Mouse (Mus musculus): ENCODE data around the gene Mmd. TPM values are rescaled to one million over a fixed set of nuclear protein-coding genes. Genes with fewer than 3 reads are reported as not detected.

Mmd gene
- 100 to 1,000 TPM; 219 to 221 TPM for total RNA-seq (2021)
- long read RNA-seq, experiment 1, transcript Mmd-201 (7 exons, 2,677 nt): major isoform, 140 of 180 reads
- long read RNA-seq, experiment 1, partial matches to known transcripts: 30 of 180 reads
- long read RNA-seq, experiment 1, other reads (novel, unspliced or antisense): 10 of 180 reads
- long read RNA-seq, experiment 2, transcript Mmd-201 (7 exons, 2,677 nt): major isoform, 126 of 163 reads
- long read RNA-seq, experiment 2, partial matches to known transcripts: 18 of 163 reads
- long read RNA-seq, experiment 2, other reads (novel, unspliced or antisense): 18 of 163 reads

DNA sequence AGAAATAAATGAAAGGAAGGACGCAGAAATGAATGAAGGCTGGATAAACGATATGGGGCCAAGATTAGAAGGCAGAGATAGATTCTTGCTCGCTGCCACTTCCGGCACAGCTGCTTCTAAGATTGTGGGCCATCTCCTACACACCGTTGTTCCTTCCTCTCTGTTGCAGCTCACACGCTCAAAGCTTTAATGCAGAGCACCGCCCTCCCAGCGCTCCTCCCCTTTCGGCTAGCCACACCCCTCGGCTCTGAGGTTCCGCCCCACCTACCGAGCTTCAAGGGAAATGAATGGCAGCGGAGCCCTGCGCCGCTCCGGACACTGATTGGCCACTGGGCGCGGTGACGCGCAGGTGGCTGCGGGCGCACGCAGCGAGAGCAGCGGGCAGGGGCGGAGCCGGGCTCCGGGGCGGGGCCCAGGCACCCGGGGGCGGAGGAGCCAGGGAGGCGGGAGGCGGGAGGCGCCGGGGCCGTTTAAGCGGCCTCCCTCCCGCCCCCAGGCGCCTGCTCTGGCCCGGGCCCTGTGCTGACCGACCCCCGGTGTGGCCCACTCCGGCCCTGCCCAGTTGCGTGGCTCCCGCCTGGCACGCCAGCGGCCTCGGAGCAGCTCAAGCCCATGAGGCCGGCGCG, at the start of gene Mmd:
Gene Mmd (plus strand): TSS at position 432 of the 626 bp plus-strand sequence.
- peak; percentile 98 for DNase-seq (ENCODE audit: low spot score in 2 of 2)
- intact Hi-C loops (cut with DNase I): no loop called here

GRCm38 (mm10) chr11:90200826-90201225, 48.4 kb upstream of the Mmd start:
- intact Hi-C loops (cut with DNase I): no loop called here
- no peak for DNase-seq (ENCODE audit: low spot score in 2 of 2)

DNA sequence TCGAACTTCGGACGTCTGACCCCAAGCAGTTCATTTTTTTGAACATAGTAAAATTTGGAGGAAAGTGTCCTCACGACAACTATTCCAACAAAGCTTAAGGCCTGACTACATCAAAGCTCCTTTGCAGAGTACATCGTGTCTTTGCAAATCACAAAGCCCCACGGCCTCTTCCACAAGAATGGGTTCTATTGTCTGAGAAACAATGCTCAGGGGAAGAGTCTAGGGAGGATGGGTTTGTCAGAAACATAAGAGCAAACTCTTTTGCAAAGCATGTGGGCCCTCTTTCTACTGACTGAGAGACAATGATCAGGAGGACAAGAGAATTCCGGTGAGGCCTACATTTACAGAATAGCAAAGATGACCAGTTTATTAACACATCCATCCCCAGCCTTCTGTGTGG, 35.0 kb upstream of the Mmd start:
- intact Hi-C loops (cut with DNase I): no loop called here
- no peak for DNase-seq (ENCODE audit: low spot score in 2 of 2)

- DNase-seq (ENCODE audit: low spot score in 2 of 2): no peak
- intact Hi-C loops (cut with DNase I): no loop called here
Observed at GRCm38 (mm10) chr11:90220022-90220645, 29.1 kb upstream of the Mmd start.

DNA sequence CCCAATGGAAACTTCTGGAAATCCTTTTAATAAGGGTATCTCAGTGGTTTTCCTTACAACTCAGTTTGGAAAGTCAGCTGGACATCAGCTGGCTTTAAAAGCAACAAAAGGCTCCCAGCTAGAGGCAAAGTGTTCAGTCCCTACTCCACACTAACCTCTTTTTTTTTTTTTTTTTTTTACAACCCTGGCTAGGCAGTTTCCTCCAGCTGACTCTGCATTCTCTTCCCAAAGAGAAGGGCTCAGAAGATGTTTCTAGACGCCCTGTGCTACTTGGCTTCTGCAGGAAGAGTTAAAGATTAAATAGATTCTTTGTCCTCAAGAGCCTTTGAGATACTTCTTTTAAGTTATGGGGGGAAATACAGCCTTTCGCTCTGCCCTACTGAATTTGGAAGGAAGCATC, 28.5 kb upstream of the Mmd start:
- intact Hi-C loops (cut with DNase I): no loop called here
- no peak for DNase-seq (ENCODE audit: low spot score in 2 of 2)

DNA sequence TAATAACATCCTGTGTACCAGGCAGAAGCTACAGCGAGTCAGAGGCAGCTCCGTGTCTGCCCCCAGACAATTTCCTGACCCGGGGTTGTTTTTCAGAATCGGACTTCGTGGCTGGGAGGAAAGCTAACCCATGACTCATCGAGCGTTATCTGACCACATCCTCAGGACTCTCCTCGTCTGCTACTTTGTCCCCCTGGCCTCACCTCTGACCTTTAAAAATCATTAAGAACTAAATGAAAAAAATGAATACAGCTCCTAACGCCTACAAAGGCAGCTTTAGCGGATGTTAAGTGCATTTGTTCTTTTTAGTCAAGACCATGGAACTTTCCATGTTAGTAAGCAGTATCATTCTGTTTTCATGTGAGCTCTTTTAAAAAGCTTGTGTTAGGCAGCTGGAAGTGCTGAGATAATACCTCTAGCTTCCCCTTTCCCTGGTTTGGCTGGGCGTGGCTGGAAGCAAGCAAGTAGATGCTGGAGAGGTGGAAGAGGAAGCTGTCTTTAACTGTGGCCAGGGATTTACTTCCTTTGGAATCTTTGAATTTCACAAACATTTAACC, 24.3 kb upstream of the Mmd start:
- intact Hi-C loops (cut with DNase I): no loop called here
- no peak for DNase-seq (ENCODE audit: low spot score in 2 of 2)

- intact Hi-C loops (cut with DNase I): no loop called here
Observed at GRCm38 (mm10) chr11:90227000-90227922, 22.0 kb upstream of the Mmd start.

DNA sequence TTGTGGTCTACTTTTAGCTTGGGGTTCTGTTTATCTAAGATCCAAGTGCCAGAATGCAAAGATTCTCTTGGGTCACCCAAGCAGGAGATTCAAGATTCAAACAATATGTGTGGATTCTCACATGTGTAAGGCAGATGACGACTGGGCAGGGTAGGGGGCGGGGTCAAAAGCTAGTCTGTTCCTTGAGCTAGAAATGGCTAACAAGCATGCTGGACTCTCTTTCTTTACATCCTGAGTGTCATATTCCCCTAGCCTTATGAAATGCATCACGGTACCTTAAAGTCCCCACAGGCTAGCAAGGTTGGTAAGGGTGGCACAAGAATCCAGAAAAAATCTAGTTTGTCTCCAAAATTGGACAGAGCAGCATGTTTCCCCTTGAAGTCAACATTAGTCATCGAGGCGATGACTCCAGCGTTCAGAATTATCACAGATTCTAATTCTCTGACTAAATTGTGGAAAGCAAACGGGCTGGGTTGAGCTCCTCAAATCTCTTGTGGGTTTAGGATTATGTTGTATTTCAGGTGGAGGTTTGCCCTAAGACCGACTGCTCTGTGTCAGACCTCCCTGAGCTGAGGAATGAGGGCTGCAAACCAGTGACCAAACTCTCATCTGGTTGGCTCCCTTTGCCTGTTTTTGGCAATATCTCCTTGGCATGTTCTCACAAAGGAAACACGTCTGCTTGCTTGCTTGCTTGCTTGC, 20.9 kb upstream of the Mmd start:
- DNase-seq (ENCODE audit: low spot score in 2 of 2): no peak
- intact Hi-C loops (cut with DNase I): no loop called here

More at GRCm38 (mm10) chr11:90227000-90227922, 22.0 kb upstream of the Mmd start:
- no peak for DNase-seq (ENCODE audit: low spot score in 2 of 2)

- intact Hi-C loops (cut with DNase I): no loop called here
Observed at GRCm38 (mm10) chr11:90229800-90230199, 19.5 kb upstream of the Mmd start.

GRCm38 (mm10) chr11:90230671-90231070, 18.6 kb upstream of the Mmd start:
- intact Hi-C loops (cut with DNase I): no loop called here

More at GRCm38 (mm10) chr11:90229800-90230199, 19.5 kb upstream of the Mmd start:
- no peak for DNase-seq (ENCODE audit: low spot score in 2 of 2)

DNA sequence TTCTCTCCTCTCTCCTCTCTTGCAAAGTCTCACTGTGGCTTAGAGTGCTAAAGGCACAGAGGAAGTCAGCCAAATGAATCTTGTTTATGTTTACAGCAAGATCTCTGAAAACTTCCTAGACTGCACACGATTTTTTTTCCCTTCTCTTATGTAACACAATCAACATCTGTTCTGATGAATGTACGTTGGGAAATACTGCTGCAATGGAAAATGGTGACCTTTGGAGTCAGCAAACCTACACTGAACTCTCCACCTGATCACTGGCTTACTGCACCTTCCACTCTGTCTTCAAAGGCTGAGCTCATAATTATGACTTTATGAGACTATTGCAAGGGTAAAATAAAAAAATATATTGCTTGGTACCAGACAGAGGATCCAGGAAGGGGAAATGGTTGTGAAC, 17.6 kb upstream of the Mmd start:
- intact Hi-C loops (cut with DNase I): no loop called here
- DNase-seq (ENCODE audit: low spot score in 2 of 2): no peak

More at GRCm38 (mm10) chr11:90230671-90231070, 18.6 kb upstream of the Mmd start:
- no peak for DNase-seq (ENCODE audit: low spot score in 2 of 2)

DNA sequence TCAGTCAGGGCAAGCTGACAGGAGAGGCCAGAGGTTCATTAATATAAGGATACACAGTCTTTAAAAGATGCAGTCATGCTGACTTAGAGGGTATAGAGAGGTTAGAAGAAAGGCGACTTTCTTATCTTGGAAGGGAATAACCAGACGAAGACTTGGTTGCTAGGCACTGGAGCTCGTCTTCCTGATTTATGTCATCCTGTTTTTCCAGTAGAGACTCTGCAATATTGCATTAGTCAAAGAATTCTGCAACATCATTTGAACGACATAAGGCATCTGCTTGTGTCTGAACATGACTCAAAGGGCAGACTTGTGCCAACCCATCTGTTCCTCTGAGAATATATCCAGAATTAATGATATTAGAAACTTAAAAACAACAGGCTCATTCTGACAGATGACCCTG, 16.6 kb upstream of the Mmd start:
- intact Hi-C loops (cut with DNase I): no loop called here
- no peak for DNase-seq (ENCODE audit: low spot score in 2 of 2)

DNA sequence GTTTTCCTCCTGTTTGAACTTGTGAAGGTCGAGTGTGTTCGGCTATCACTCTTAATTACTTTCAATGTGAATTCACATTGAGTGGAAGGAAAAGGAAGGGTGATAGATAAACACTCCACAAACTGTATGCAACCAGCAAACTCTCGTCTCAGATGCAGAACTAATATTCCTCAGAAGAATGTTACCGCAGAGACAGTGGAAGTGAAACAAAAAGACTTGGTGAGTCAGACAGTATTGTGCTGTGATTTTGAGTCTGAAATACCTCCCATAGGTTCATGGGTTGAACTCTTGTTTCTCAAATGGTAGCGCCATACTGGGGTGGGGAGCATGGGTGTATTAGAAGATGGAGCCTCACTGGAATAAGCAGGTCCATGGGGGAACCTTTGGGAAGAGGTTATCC, 14.0 kb upstream of the Mmd start:
- intact Hi-C loops (cut with DNase I): no loop called here
- DNase-seq (ENCODE audit: low spot score in 2 of 2): no peak

DNA sequence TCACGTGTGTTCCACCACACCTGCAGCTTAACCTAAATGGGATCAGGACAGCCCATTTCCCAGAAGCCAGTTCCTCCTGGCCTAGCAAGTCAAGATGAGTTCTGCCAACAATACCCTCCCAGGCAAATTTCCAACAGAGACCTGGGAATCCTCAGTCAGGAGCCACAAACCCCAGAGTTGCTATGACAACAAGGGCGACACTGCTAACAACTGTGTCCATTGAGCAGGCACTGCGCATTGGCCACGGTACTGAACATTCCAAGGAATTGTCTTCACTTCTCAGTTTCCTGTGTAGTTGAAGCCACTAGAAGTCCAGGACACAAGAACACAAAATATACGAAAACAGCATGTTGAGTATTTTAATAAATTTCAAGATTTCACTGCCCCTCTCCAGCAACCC, 11.6 kb upstream of the Mmd start:
- intact Hi-C loops (cut with DNase I): no loop called here
- no peak for DNase-seq (ENCODE audit: low spot score in 2 of 2)

GRCm38 (mm10) chr11:90238657-90239056, 10.6 kb upstream of the Mmd start:
- intact Hi-C loops (cut with DNase I): no loop called here
- DNase-seq (ENCODE audit: low spot score in 2 of 2): no peak

DNA sequence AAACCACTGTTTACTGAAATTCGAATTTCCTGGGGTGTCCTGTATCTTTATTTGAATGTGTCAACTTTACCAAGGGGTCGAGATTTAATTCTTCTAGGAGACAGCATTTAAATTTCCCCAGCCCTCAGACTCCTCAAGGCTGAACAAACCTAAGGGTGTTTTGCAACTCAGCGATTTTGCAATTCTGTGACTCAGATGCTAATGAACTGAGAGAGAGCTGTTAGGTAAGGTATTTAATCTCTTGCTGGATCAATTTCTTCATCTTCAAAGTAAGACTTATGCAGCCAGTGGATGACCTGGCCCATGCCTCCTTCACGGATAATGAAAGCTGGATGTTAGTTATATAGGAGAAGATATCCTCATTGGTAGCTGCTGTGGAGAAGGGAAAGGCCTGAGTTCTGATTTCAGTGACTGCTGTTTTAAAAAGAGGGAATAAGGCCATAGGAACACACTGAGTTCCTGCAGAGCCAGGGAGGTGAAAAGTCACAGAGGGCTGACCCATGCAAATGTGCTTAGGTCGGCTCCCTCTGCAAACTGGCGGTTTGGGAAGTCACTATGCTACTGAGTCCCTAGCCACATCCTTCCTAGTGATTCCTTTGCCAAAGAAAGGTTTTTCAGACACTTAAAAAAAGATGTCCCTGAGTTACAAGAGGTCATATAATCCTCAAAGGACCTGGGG, 8.5 kb upstream of the Mmd start:
- no peak for DNase-seq (ENCODE audit: low spot score in 2 of 2)
- intact Hi-C loops (cut with DNase I): no loop called here

DNA sequence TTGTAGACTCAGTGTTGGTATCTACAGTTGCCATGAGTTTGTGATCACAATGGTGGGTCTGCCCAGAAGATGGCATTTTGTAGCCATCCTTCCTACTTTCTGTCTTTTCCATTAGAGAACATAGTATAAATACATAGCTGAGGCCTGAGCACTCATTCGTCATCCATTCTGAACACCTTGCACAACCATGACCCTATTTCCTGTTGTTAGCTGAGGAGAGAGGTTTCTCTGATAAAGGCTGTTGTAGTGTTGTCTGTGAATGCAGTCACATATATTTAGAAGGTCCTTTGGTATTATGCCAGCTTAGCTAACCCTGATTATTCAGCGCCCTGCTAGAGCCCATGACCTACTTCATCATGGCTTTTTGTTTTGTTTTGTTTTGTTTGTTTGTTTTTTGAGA, 7.4 kb upstream of the Mmd start:
- intact Hi-C loops (cut with DNase I): no loop called here
- DNase-seq (ENCODE audit: low spot score in 2 of 2): no peak

DNA sequence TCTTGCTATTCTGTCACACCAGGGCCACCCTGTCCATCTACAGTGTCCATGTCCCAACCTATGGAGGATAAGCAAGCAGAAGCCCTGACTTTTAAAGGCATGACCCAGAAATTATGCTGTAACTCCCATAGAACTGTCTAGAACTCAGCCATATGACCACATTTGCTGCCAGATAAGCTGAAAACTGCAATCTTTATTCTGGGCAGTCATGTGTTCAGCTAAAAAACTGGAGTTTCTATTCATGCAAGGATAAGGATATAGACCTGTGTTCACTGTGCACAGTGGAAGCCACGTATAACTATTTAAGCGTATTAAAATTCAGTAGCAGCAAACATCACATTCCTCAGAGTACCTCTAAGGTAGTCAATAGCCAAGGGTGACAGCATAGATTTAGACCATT, 6.0 kb upstream of the Mmd start:
- DNase-seq (ENCODE audit: low spot score in 2 of 2): peak in 1 of 2 experiments; percentile 64

More for the DNA sequence above, 6.0 kb upstream of the Mmd start:
- intact Hi-C loops (cut with DNase I): no loop called here

All from left cerebral cortex, postnatal 14 days (tissue).